11 mouse cellular contexts compared by ENCODE assay signal in genomic region chr2:106982503-106982902, GRCm38 (mm10). TPM values are rescaled to one million over a fixed set of nuclear protein-coding genes. Genes with fewer than 3 reads are reported as not detected.
DNase-seq lines count a peak whose midpoint lies in the region; ATAC-seq and TF ChIP-seq lines count a peak whose summit lies in the region.
"Had no signal": no experiment of that assay in that cellular context is flagged by ENCODE, and none has a peak within 500 bp of the region (broad histone marks: within the 10 kb centered on the region; RNA-seq: fewer than 3 reads in every experiment).

No protein-coding gene starts in this region.

- H3K27ac ChIP-seq in hindbrain, embryonic 14.5 days: no peak overlapping the region
- H3K27ac ChIP-seq in hindbrain, embryonic 10.5 days: no peak overlapping the region
- no peak overlapping the region for H3K27ac ChIP-seq in midbrain, embryonic 11.5 days (ENCODE audit: low read depth, low read length)
- no peak overlapping the region for H3K27ac ChIP-seq in midbrain, embryonic 16.5 days (ENCODE audit: low read length)
- no peak overlapping the region for H3K27ac ChIP-seq in stomach, postnatal 0 days (replicated peaks)

- H3K4me1 ChIP-seq in hindbrain, embryonic 14.5 days (replicated peaks; ENCODE audit: control insufficient read depth, insufficient read depth, low read length): no peaks in the 10 kb centered on the region
- H3K4me1 ChIP-seq in hindbrain, embryonic 10.5 days (replicated peaks): no peaks in the 10 kb centered on the region
- no peaks in the 10 kb centered on the region for H3K4me1 ChIP-seq in midbrain, embryonic 11.5 days (ENCODE audit: control insufficient read depth, insufficient read depth, low read length)
- no peaks in the 10 kb centered on the region for H3K4me1 ChIP-seq in midbrain, embryonic 16.5 days (ENCODE audit: control insufficient read depth, insufficient read depth, low read length)
- H3K4me1 ChIP-seq in stomach, postnatal 0 days (replicated peaks; ENCODE audit: control insufficient read depth, insufficient read depth): no peaks in the 10 kb centered on the region

- WGBS in hindbrain, embryonic 14.5 days: 57% methylated on average over 6 of the region's 6 CpGs
- 58% methylated on average over 6 of the region's 6 CpGs for WGBS in hindbrain, embryonic 10.5 days
- WGBS in midbrain, embryonic 11.5 days: 61% methylated on average over 6 of the region's 6 CpGs
- WGBS in midbrain, embryonic 16.5 days: 54% methylated on average over 6 of the region's 6 CpGs
- 32% methylated on average over 6 of the region's 6 CpGs for WGBS in stomach, postnatal 0 days

- no peaks in the 10 kb centered on the region for H3K9me3 ChIP-seq in hindbrain, embryonic 14.5 days (ENCODE audit: control insufficient read depth, low read length)
- H3K9me3 ChIP-seq in hindbrain, embryonic 10.5 days: no peaks in the 10 kb centered on the region
- no peaks in the 10 kb centered on the region for H3K9me3 ChIP-seq in midbrain, embryonic 11.5 days (ENCODE audit: control insufficient read depth, low read length)
- no peaks in the 10 kb centered on the region for H3K9me3 ChIP-seq in midbrain, embryonic 16.5 days (replicated peaks; ENCODE audit: control insufficient read depth, low read length, poor library complexity, severe bottlenecking)
- H3K9me3 ChIP-seq in stomach, postnatal 0 days (ENCODE audit: control insufficient read depth, low read length): no peaks in the 10 kb centered on the region

- no peak overlapping the region for H3K4me3 ChIP-seq in hindbrain, embryonic 14.5 days (replicated peaks; ENCODE audit: low read length)
- no peak overlapping the region for H3K4me3 ChIP-seq in hindbrain, embryonic 10.5 days
- H3K4me3 ChIP-seq in midbrain, embryonic 11.5 days (ENCODE audit: low read depth, low read length): no peak overlapping the region
- H3K4me3 ChIP-seq in midbrain, embryonic 16.5 days (ENCODE audit: low read depth, low read length): no peak overlapping the region
- no peak overlapping the region for H3K4me3 ChIP-seq in stomach, postnatal 0 days (ENCODE audit: low read depth, low read length)

- no peaks in the 10 kb centered on the region for H3K27me3 ChIP-seq in hindbrain, embryonic 14.5 days (ENCODE audit: control insufficient read depth, insufficient read depth, low read length)
- H3K27me3 ChIP-seq in hindbrain, embryonic 10.5 days (ENCODE audit: insufficient read depth, poor library complexity, severe bottlenecking): no peaks in the 10 kb centered on the region
- H3K27me3 ChIP-seq in midbrain, embryonic 11.5 days (ENCODE audit: control insufficient read depth, insufficient read depth, low read length): no peaks in the 10 kb centered on the region
- no peaks in the 10 kb centered on the region for H3K27me3 ChIP-seq in midbrain, embryonic 16.5 days (ENCODE audit: control insufficient read depth, insufficient read depth, low read depth, low read length)
- no peaks in the 10 kb centered on the region for H3K27me3 ChIP-seq in stomach, postnatal 0 days (ENCODE audit: control insufficient read depth, insufficient read depth, low read length)

- DNase-seq in embryo, embryonic 11 days: peak; percentile 16
- DNase-seq in embryo, embryonic 10 days (ENCODE audit: low spot score): no peak
- peak; percentile 26 for DNase-seq in hindbrain, embryonic 14.5 days (ENCODE audit: low spot score)
- DNase-seq in hindbrain, embryonic 10.5 days (ENCODE audit: low spot score): no peak
- peak; percentile 66 for DNase-seq in midbrain, embryonic 11.5 days (ENCODE audit: low spot score, missing footprints)
- no peak for DNase-seq in stomach, postnatal 0 days (ENCODE audit: low spot score)
- DNase-seq in right cerebral cortex, postnatal 4 days: no peak
- DNase-seq: cerebellum, postnatal 14 days; lung, adult 2 months had no signal

- ATAC-seq in hindbrain, embryonic 14.5 days (ENCODE audit: low FRiP score): no peak
- ATAC-seq in midbrain, embryonic 11.5 days (ENCODE audit: low FRiP score): no peak
- no peak for ATAC-seq in midbrain, embryonic 16.5 days
- no peak for ATAC-seq in stomach, postnatal 0 days (ENCODE audit: low FRiP score, low TSS enrichment)
- ATAC-seq: activated CD4-positive, CD25-positive, alpha-beta regulatory T cell, adult 4 months had no signal

- H3K9ac ChIP-seq in hindbrain, embryonic 14.5 days: no peak overlapping the region
- H3K9ac ChIP-seq in midbrain, embryonic 11.5 days (ENCODE audit: low read length): no peak overlapping the region
- H3K9ac ChIP-seq in midbrain, embryonic 16.5 days (ENCODE audit: low read depth, low read length): no peak overlapping the region
- H3K9ac ChIP-seq in stomach, postnatal 0 days (ENCODE audit: low read length): no peak overlapping the region

- H3K36me3 ChIP-seq in hindbrain, embryonic 14.5 days (replicated peaks; ENCODE audit: control insufficient read depth, insufficient read depth): no peaks in the 10 kb centered on the region
- H3K36me3 ChIP-seq in hindbrain, embryonic 10.5 days: no peaks in the 10 kb centered on the region
- no peaks in the 10 kb centered on the region for H3K36me3 ChIP-seq in midbrain, embryonic 11.5 days (ENCODE audit: control insufficient read depth, insufficient read depth, low read length)
- no peaks in the 10 kb centered on the region for H3K36me3 ChIP-seq in midbrain, embryonic 16.5 days (ENCODE audit: control insufficient read depth, insufficient read depth, low read length)
- no peaks in the 10 kb centered on the region for H3K36me3 ChIP-seq in stomach, postnatal 0 days (ENCODE audit: control insufficient read depth, insufficient read depth, low read length)

- H3K4me2 ChIP-seq in hindbrain, embryonic 14.5 days (replicated peaks): no peak overlapping the region
- no peak overlapping the region for H3K4me2 ChIP-seq in midbrain, embryonic 11.5 days
- H3K4me2 ChIP-seq in midbrain, embryonic 16.5 days (ENCODE audit: low read length): no peak overlapping the region
- no peak overlapping the region for H3K4me2 ChIP-seq in stomach, postnatal 0 days (replicated peaks; ENCODE audit: low read depth)

- TF ChIP-seq EP300 in stomach, postnatal 0 days (optimal IDR thresholded peaks at IDR 0.05): no peak

- peak; percentile 65 for TF ChIP-seq CTCF in stomach, postnatal 0 days (IDR thresholded peaks at IDR 0.05; ENCODE audit: low read depth)

RNA-seq across cellular contexts. Expression of gene Arl14ep, which starts 8.3 kb away (rescaled TPM):
- 37.9 and 39.4 TPM in 2 replicates for polyA plus RNA-seq in hindbrain, embryonic 14.5 days (2014; fragmentation: Nextera tagmentation; extraction: Ambion mirVana)
- polyA plus RNA-seq in hindbrain, embryonic 10.5 days (2016; fragmentation: Nextera tagmentation; extraction: Ambion mirVana): 42.1 and 46.6 TPM in 2 replicates
- 57.5 and 63.0 TPM in 2 replicates for polyA plus RNA-seq in midbrain, embryonic 11.5 days (2014; fragmentation: Nextera tagmentation; extraction: Ambion mirVana)
- 35.4 and 37.0 TPM in 2 replicates for polyA plus RNA-seq in midbrain, embryonic 16.5 days (2015; fragmentation: Nextera tagmentation; extraction: Ambion mirVana)
- 14.4 and 14.5 TPM in 2 replicates for polyA plus RNA-seq in stomach, postnatal 0 days (2015; fragmentation: Nextera tagmentation; extraction: Ambion mirVana)

Comparison
In these comparisons a context has a peak if more than half of its experiments do, and no peak if none do; other contexts are left out.
1. DNase-seq: peak in embryo, embryonic 11 days (single experiment), hindbrain, embryonic 14.5 days (single experiment) and midbrain, embryonic 11.5 days (single experiment); none in embryo, embryonic 10 days (single experiment), hindbrain, embryonic 10.5 days (single experiment), stomach, postnatal 0 days (single experiment) and right cerebral cortex, postnatal 4 days (single experiment).